Mouse (Mus musculus) kidney, postnatal 0 days (tissue): ENCODE data around the gene Map3k20. TPM values are rescaled to one million over a fixed set of nuclear protein-coding genes. Genes with fewer than 3 reads are reported as not detected.

ENCODE experiments used
- ATAC-seq: fragments of 200-750 bp; cut with Nextera tagmentation; replicated peaks from 2 replicates; pipeline ENCODE4 v1.8.0; 2017; ENCODE audit warnings: low read depth, moderate number of reproducible peaks, moderate TSS enrichment, moderate library complexity; ENCODE audit not compliant: low FRiP score
- DNase-seq: peaks from one replicate; pipeline ENCODE4 v3.0.0-alpha.2; 2016; ENCODE audit warnings: low spot score
- H3K27ac ChIP-seq: fragments of 300-500 bp; sonication (generic); 2 replicates; pipeline ENCODE4 v1.5.1; 2014; ENCODE audit warnings: mild to moderate bottlenecking
- H3K27me3 ChIP-seq: fragments of 300-500 bp; sonication (generic); 2 replicates; pipeline ENCODE4 v1.6.1; 2014; ENCODE audit warnings: low read length, mixed read lengths; ENCODE audit not compliant: insufficient read depth
- H3K36me3 ChIP-seq: fragments of 300-500 bp; sonication (generic); 2 replicates; pipeline ENCODE4 v1.6.1; 2014; ENCODE audit warnings: low read length, mixed read lengths; ENCODE audit not compliant: insufficient read depth
- H3K4me1 ChIP-seq: fragments of 300-500 bp; sonication (generic); replicated peaks from 2 replicates; pipeline ENCODE4 v1.6.1; 2014; ENCODE audit warnings: antibody characterized with exemption, low read length, mixed read lengths; ENCODE audit not compliant: insufficient read depth
- H3K4me2 ChIP-seq: fragments of 300-500 bp; sonication (generic); 2 replicates; pipeline ENCODE4 v1.6.1; 2014; ENCODE audit warnings: mild to moderate bottlenecking, low read length, moderate library complexity, mixed read lengths
- H3K4me3 ChIP-seq: fragments of 300-500 bp; sonication (generic); replicated peaks from 2 replicates; pipeline ENCODE4 v1.5.1; 2014; ENCODE audit warnings: low read depth, low read length
- H3K9ac ChIP-seq: fragments of 300-500 bp; sonication (generic); 2 replicates; pipeline ENCODE4 v1.6.1; 2014; ENCODE audit warnings: low read depth, low read length
- H3K9me3 ChIP-seq: fragments of 300-500 bp; sonication (generic); replicated peaks from 2 replicates; pipeline ENCODE4 v1.6.1; 2016; ENCODE audit warnings: low read length, inconsistent platforms, mixed read lengths
- CTCF ChIP-seq: IDR thresholded peaks from 2 replicates; pipeline ENCODE4 v1.5.1; 2016; ENCODE audit warnings: antibody characterized with exemption, low read depth, mild to moderate bottlenecking, moderate library complexity
- WGBS: fragments of 180-500 bp; shearing (Covaris S2); extraction: QIAGEN DNeasy Blood & Tissue Kit; methylation state at CpG from one replicate; pipeline ENCODE4 v1.1.7; 2014; 5-methylcytosine and 5-hydroxymethylcytosine counted together
- polyA plus RNA-seq: library from polyadenylated mRNA; unstranded; fragments of >200 nt; fragmentation: Nextera tagmentation; extraction: Ambion mirVana; gene quantifications from 2 replicates; pipeline ENCODE4 v1.2.1, GENCODE M21; 2015

Gene Map3k20
- polyA plus RNA-seq, 1 experiment from 2014 or later = 10.1 TPM

DNA sequence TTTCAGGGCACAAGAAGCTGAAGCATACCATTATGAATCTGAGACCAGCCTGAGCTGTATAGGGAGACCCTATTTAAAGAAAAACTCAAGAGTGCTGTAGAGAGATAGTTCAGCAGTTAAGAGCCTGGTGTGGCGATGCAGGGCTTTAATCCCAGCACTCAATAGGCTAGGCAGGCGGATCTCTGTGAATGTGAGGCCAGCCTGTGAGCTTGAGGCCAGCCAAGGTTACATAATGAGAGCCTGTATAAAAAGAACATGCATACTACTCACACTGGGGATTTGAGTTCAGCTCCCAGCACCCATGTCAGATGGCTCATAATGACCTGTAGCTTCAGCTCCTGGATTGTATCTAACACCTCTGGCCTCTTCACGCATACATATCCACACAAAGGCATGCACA lies 76.1 kb downstream of the Map3k20 start:
- no peaks in the 10 kb centered on the region for H3K36me3 ChIP-seq
- H3K4me1 ChIP-seq = peaks cover 12% of the 10 kb centered on the region
- H3K9me3 ChIP-seq = no peaks in the 10 kb centered on the region
- H3K27ac ChIP-seq = no peak overlapping the region
- no peak for TF ChIP-seq CTCF
- no peak overlapping the region for H3K4me2 ChIP-seq
- H3K9ac ChIP-seq = no peak overlapping the region
- DNase-seq (no peak), ATAC-seq (no peak)
- 86% methylated on average over 3 of the region's 3 CpGs for WGBS
- no peak overlapping the region for H3K4me3 ChIP-seq
- H3K27me3 ChIP-seq = no peaks in the 10 kb centered on the region

DNA sequence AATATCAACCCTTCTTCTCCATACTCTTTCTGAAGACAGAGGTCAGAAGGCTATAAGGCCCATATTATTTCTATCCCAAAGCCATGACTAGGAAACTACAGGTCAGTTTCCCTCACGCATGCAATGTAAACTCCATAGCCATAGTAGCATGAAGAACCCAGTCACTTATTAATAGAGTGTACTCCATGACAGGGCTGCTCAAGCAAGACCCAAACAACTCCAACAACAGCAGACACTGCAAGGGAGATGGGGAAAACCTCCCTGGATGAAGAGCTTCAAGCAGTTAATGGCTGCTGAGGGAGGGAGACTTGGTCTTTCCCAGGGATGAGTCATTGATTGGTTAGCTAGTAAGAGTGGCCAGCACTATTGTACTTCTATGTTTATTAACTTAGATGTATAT lies 78.0 kb downstream of the Map3k20 start:
- Histone ChIP-seq H3K9me3 (no peaks in the 10 kb centered on the region), H3K9ac (no peak overlapping the region), H3K27me3 (no peaks in the 10 kb centered on the region), H3K4me1 (peaks cover 18% of the 10 kb centered on the region), H3K27ac (no peak overlapping the region), H3K36me3 (no peaks in the 10 kb centered on the region), H3K4me2 (no peak overlapping the region), H3K4me3 (no peak overlapping the region)
- DNase-seq (no peak), ATAC-seq (peak; percentile 81)
- no peak for TF ChIP-seq CTCF
- 76% methylated on average over 1 of the region's 1 CpGs for WGBS

DNA sequence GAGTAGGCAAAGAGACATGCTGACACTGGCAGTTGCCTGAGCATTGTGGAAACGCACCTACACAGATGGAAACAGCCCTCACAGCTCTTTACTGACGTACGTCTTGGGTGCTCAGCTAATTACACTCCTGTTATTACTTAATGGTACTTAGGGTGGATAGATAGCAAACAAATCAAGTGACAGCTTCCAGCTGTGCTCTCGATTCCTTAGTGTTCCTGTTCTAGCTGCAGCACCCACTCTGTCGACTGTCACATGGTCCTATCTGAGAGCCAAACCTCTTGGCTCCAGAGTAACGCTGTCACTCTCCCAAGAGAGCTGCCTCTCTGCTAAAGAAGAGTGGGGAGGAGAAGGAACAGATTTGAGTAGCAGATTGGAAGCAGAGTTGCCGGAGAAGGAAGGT lies 80.5 kb downstream of the Map3k20 start:
- TF ChIP-seq CTCF = no peak
- DNase-seq (peak; percentile 17), ATAC-seq (no peak)
- H3K36me3 ChIP-seq = no peaks in the 10 kb centered on the region
- H3K9ac ChIP-seq = no peak overlapping the region
- H3K27me3 ChIP-seq = no peaks in the 10 kb centered on the region
- 35% methylated on average over 7 of the region's 7 CpGs for WGBS
- H3K4me2 ChIP-seq = no peak overlapping the region
- H3K27ac ChIP-seq = peak overlapping the region; percentile 61; the same call in 1 of the 2 replicates
- peaks cover 18% of the 10 kb centered on the region for H3K4me1 ChIP-seq
- H3K9me3 ChIP-seq = no peaks in the 10 kb centered on the region
- H3K4me3 ChIP-seq = no peak overlapping the region

DNA sequence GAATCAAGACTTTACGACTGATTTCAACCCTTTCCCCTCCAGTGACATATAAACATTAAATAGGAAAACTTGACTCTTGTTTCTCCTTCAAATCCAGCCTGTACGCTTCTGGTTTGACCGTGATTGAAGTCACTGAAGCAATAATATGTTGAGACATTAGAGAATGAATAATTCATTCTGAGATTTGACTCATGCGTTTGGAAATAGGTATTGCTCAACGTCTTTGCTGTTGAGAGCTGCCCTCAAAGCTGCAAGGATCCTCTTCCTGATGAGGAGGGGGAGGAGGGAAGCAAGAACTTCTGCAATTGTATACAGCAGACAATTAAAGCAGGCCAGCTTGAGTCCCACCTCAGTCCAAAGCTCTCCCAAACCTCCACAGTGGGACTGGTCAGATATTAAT lies 81.1 kb downstream of the Map3k20 start:
- Histone ChIP-seq H3K27ac (peak overlapping the region; percentile 61), H3K27me3 (no peaks in the 10 kb centered on the region), H3K36me3 (no peaks in the 10 kb centered on the region), H3K4me1 (peaks cover 18% of the 10 kb centered on the region), H3K9me3 (no peaks in the 10 kb centered on the region), H3K9ac (no peak overlapping the region), H3K4me2 (no peak overlapping the region), H3K4me3 (no peak overlapping the region)
- no peak for TF ChIP-seq CTCF
- WGBS = 36% methylated on average over 5 of the region's 5 CpGs
- ATAC-seq (no peak), DNase-seq (peak; percentile 27)

DNA sequence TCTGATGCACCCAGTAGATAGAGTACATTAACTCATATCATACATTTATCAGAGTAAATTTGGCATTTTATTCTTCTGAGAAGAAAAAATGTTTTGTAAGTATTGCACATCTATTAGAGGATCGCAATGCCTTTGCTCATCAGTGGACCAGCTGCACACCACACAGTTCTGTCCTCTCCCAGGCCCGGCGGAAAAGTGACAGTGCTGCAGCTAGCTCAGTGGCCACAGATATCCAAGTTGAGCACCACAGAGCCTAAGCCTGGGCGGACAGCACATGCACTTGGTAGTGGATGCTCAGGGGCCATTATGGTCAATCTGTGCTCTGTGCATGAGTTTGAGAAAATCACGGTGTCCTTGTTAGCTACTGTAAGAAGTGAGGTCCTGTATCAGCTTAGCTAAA lies 82.4 kb downstream of the Map3k20 start:
- no peak overlapping the region for H3K4me3 ChIP-seq
- no peak overlapping the region for H3K27ac ChIP-seq
- DNase-seq = no peak
- no peak overlapping the region for H3K4me2 ChIP-seq
- no peaks in the 10 kb centered on the region for H3K36me3 ChIP-seq
- no peaks in the 10 kb centered on the region for H3K9me3 ChIP-seq
- H3K4me1 ChIP-seq = peaks cover 18% of the 10 kb centered on the region
- ATAC-seq = no peak
- H3K9ac ChIP-seq = no peak overlapping the region
- TF ChIP-seq CTCF = no peak
- H3K27me3 ChIP-seq = no peaks in the 10 kb centered on the region
- WGBS = 95% methylated on average over 5 of the region's 5 CpGs

DNA sequence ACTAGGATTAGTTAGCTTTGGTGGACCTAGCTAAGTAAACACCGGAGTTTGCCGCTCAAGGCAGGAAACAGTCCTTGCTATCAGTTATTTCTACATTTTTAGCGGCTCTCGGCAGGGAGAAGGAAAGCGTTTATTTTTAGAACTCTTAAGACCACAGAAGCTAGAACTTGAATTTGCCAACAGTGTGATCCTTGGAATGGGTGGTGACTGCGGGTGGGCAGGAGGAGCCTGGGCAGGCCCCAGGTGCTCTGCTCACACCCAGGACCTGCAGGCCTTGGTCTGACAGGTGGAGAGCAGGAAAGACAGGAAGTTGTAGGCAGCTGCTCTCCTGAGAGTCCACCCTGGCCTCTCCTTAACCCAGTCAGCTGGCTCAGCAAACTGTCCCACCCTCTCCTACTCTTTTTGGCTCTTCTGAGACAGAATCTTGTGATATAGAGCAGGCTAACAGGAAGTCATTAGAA lies 83.7 kb downstream of the Map3k20 start:
- no peak for TF ChIP-seq CTCF
- peaks cover 18% of the 10 kb centered on the region for H3K4me1 ChIP-seq
- no peaks in the 10 kb centered on the region for H3K9me3 ChIP-seq
- H3K4me2 ChIP-seq = no peak overlapping the region
- DNase-seq (peak; percentile 58), ATAC-seq (no peak)
- peak overlapping the region; percentile 67 for H3K27ac ChIP-seq
- no peaks in the 10 kb centered on the region for H3K27me3 ChIP-seq
- no peak overlapping the region for H3K9ac ChIP-seq
- H3K36me3 ChIP-seq = no peaks in the 10 kb centered on the region
- WGBS = 54% methylated on average over 6 of the region's 6 CpGs
- H3K4me3 ChIP-seq = no peak overlapping the region

DNA sequence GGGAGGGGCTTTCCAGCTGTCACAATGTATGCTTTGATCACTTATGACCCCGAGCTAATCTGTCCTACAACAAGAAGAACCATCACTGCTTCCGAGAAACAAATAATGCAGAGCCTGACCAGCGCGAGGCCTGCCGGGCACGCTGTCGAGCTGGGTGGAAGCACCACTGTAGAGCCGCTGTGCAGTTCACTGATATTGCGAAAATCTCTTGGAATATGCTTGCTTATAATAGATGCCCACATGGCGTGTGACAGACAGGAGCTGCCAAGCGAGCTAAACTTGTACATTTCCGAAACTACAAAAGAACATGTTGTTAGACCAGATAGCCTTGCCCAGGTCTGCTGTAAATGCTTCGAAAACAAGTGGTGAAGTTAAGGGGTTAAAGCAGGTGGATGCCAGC lies 86.7 kb downstream of the Map3k20 start:
- no peaks in the 10 kb centered on the region for H3K36me3 ChIP-seq
- H3K9ac ChIP-seq = no peak overlapping the region
- TF ChIP-seq CTCF = no peak
- ATAC-seq (no peak), DNase-seq (no peak)
- no peak overlapping the region for H3K4me2 ChIP-seq
- no peak overlapping the region for H3K27ac ChIP-seq
- H3K4me3 ChIP-seq = no peak overlapping the region
- no peaks in the 10 kb centered on the region for H3K9me3 ChIP-seq
- 91% methylated on average over 13 of the region's 13 CpGs for WGBS
- peaks cover 3% of the 10 kb centered on the region for H3K4me1 ChIP-seq
- H3K27me3 ChIP-seq = no peaks in the 10 kb centered on the region
